Mouse (Mus musculus): Measurements from ENCODE around the gene Ptges2.

GRCm38 (mm10) chr2:32356216-32356615 is 39.5 kb upstream of the Ptges2 start:
- TF ChIP-seq CTCF (IDR thresholded peaks at IDR 0.05; ENCODE audit: extremely low read depth, insufficient read depth, insufficient read length, insufficient replicate concordance) = no peak
- no peak for TF ChIP-seq POLR2A (IDR thresholded peaks at IDR 0.05; ENCODE audit: low read depth, low read length)
